Mouse (Mus musculus) adrenal gland, postnatal 25 days (tissue): ENCODE data around the gene Ppp1r14b. TPM values are rescaled to one million over a fixed set of nuclear protein-coding genes. Genes with fewer than 3 reads are reported as not detected.

Experiments
- DNase-seq: peaks from one replicate; pipeline ENCODE4 v3.0.0; 2021; ENCODE audit warnings: mixed read lengths
- long read RNA-seq: library from polyadenylated mRNA; stranded (forward); transcript quantifications from one replicate; pipeline ENCODE4 v2.0.0, GENCODE M21; 2021
- total RNA-seq: library from RNA; stranded (reverse); gene quantifications from 2 replicates; pipeline ENCODE4 v1.2.3, GENCODE M21; 2021

Ppp1r14b gene
- total RNA-seq: 140 and 178 TPM in 2 replicates
- long read RNA-seq, transcript Ppp1r14b-201 (4 exons, 999 nt): major isoform, 62 of 71 reads
- long read RNA-seq, partial matches to known transcripts: 1 of 71 reads
- long read RNA-seq, other reads (novel, unspliced or antisense): 1 of 71 reads

DNA sequence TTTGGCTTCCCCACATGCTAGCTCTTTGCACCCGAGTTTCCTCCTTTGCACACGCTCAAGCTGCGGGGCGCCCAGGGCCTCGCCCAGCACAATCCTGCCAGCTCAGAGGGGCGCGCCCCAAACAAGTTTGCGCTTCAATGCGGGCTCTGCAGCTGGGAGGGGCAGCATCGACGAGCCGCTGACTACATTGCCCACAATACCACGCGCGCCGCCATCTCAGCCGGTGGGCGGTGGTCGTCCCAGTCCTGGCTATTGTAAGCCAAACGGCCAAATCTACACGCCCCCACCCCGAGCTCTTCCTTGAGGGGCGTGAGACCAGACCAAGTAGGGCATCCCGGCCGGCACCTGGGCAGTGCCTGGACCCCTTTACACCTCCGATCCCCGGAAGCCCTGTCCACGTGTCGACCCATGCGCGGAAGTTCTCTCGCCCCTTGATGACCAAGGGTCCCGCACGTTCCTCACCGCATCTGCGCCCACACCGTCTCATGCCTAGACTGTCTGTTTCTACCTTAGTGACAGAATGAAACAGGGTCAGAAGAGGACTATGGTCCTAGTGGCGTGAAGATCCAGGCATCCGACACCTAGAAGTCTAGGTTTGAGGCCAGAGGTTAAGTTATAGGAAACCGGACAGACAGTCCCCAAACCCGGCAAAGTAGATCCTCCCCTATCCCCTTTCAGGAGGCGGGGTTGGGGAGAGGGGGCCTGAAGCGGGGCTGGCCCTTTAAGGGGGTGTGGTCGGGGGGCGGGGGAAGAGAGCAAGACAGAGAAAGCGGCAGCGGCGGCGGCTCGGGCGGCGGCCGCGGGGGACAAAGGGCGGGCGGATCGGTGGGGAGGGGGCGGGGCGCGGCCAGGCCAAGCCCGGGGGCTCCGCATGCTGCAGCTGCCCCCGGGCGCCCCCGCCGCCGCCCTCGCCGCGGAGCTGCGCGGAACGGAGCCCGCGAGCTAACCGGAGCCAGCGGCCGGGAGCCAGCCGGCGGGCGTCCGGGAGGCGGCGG lies at the start of gene Ppp1r14b:
Ppp1r14b (plus strand) TSS at position 758 of the 995 bp plus-strand sequence.
- DNase-seq: peak; percentile 87

DNA sequence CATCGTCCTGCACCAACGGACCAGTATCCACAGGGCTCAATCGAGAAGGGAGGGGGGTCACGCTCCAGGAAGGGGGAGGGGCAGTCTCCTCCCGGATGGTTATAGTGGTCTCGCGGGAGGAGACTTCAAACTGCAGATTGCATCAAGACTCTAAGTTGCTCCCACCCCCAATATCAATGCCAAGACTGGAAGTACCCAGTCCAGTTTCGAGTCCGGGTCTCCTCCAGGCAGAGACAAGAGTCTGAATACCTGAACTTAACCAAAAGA lies 49.5 kb upstream of the Ppp1r14b start, which contains the start of gene Catsperz:
Catsperz (minus strand) TSS at position 74 of the 267 bp plus-strand sequence.
- no peak for DNase-seq

DNA sequence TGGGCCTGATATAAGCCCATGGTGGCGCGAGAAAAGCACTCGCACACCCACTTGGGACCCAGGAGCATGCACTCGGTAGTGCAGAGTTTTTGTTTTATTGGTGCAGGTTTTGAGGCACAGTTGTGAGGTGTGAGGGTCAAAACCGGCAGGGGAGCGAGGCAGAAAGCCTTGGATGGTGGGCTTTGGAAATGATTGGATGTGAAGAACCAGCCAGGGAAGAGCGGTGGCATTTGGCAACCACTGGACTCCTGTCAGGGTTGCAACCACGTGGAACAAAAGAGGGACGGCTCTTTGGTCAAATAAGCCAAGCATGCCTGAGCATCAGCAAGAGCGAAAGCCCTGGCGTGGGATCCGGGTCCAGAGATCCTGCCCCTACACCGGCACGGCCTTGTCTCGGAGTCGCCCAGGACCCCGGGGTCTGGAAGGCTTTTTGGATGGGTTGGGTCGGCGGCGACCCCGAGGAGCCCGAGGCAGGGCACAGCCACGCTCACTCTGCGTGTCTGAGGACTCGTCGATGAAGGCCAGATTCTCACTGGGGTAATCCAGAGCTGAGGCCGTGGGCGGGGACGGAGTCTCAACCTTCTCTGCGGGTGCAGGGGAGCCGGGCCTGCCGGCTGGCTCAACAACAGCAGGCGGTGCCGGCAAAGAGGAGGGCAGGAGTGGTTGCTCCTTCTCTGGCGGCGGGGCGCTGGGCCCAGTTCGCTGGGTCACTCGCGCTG lies 49.0 kb upstream of the Ppp1r14b start:
- DNase-seq: no peak

DNA sequence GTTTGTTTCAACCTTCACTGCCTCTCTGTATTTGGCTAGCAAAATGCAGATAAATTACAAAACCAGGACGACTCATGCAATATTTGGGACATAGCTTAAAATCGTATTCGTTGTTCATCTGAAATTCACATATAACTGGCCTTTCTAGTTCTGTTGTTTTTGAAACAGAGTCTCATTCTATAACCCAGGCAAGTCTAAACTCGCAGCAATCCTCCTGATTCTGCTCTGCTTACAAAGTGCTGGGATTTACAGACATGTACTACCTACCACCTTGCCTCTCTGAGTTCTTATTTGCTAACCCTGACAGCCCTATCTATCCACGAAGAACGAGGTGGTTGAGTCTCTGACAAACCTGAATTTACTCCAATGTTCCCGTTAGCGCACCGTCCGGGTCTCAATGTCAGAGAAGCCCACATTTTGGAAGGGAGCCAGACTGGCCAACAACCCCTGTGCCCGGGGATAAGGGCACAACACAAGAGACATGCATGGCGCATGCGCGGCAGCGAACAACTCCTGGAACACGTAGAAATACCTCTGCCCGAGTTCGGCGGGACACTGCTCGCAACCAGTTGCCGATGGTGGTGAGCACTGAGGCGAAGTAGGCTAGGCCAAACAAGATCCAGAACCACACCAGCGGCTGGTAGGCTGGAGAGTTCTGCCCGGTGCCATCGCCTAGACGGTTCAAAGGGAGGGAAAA lies 48.1 kb upstream of the Ppp1r14b start:
- DNase-seq: no peak

DNA sequence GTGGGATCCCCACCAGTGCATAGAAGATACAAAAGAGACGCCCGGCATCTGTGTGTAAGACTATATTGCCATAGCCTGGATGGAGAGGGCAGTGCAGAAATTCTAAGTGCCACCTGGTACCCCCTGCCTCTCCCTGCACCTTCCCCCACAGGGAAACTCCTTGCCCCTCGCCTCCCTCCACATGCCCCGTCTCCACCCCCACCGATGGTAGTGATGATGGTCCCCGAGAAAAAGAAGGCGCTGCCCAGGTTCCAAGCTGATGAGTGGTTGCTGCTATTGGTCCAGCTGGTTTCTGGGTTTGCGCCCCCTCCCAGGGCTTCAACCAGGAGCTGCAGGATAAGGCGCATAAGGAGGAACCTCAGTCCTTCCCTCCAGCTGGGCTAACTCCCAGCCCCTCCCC lies 46.7 kb upstream of the Ppp1r14b start:
- DNase-seq: no peak

DNA sequence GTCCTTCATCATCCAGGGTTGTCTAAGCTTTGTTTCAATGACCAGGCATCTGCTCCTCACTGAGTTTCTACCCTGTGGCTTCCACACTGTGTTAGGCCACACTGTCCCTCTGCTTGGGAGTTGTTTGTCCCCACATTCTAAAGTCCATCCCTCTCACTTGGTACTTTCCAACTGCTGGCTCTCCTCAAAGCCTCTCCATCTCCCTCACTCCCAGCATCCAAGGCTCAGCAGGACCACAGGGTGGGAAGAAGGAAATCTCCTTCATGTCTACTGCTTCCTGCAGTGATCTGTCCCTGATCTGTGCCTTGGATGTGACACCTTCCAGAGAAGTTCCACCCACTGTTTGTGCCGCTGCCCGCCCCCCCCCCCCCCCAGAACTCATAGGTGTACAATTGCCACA lies 43.8 kb upstream of the Ppp1r14b start:
- no peak for DNase-seq

DNA sequence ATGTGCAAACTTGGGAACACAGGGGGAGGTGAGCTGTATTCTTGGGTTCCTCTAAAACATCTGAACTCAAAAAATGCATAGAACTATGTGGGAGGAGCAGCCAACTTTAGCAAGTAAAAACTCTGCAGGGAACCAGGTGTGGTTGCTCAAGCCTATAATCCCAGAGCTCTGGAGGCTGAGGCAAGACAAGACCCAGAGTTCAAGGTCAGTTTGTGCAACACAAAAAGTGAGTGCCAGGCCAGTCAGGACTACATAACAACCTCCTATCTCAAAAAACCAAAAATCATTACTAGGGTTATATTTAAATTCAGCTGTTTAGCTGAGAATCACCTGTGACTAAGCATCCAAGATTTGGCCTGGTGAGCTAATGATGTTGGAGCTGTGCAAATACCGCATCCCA lies 42.8 kb upstream of the Ppp1r14b start:
- DNase-seq: no peak

DNA sequence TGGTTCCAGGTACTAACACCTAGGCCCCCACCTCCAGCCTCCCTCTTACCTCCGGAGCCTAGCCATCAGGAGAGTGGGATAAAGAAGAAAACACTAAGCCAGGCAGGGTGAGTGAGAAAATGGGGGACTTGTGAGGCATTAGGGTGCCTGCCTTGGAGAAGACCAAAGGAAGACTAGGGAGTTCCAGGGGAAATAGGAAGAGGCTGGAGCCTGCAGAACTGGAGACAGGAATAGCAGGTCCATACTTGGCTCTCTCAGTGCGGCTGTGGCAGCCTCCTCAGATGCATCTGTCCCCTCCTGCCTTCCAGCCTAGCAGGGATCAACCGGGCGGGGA lies 41.7 kb upstream of the Ppp1r14b start:
- DNase-seq: no peak

DNA sequence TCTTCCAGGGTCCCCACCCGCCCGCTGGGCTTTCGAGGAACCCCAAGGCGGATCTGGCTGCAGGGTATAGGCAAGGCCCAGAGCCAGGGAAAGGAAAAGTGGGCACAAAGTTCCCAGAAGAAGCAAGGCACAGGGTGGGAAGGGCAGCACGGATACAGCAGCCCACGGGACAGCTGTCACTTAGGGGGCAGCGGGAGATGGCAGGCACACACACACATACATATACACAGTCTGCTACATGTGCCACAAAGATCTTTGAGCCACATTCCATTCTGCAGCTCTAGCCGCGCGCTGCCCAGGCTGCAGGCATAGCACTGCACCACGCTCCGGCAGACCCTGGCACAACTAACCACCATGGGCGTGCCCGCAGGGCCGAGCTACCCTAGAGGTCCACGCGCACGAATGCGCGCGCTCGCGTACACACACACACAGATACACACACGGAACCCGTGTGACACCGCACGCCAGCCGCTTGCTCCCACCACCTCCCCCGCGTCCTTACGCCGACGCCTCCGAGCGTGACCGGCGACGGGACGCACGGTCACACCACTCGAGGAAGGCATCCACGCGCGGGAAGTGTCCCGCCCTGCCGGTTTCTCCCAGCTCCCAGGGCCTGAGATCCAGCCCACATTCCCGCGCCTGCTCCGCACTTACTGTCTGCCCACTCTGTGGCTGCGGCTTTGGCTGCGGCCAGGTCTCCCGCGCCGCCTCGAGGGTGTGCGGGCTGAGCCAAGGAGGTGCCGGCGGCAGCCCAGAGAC lies 41.2 kb upstream of the Ppp1r14b start:
- DNase-seq: no peak

DNA sequence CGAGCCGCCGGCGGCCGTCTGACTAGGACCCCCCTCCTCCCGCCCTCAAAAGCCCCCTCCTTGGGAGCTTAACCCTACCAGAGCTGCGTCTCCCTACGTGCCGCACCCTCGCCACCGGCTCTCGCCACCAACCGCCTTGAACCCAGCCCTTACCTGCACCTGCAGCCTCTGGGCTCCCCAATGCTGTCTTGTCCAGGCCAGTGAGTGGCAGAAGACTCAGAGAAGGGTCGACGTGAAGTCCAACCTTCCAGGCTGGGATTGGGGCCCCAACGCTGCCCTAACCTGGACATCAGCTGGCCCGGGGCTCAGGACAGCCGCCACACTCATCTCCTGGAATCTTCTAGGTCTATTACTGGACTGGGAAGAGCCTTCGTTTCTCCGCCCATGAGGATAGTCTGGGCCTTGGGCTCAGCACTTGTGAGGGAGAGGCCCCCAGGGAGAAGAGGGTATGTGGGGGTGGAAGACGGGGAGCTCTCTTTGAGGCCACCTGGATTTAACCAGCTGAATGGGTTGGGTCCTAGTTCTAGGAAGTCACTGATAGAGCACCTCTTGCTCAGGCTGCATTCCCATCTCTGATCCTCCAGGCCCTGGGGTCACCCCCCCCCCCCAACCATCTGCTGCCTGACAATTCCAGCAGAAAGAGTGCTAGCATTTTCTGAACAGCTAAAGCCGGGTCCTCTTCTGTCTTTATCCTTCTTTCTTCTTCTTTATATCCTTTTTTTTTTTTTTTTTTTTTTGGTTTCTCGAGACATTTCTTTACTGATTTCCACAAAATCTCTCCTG lies 40.4 kb upstream of the Ppp1r14b start, which contains the start of gene Kcnk4:
Kcnk4 (minus strand) TSS at position 321 of the 783 bp plus-strand sequence.
- DNase-seq: no peak

DNA sequence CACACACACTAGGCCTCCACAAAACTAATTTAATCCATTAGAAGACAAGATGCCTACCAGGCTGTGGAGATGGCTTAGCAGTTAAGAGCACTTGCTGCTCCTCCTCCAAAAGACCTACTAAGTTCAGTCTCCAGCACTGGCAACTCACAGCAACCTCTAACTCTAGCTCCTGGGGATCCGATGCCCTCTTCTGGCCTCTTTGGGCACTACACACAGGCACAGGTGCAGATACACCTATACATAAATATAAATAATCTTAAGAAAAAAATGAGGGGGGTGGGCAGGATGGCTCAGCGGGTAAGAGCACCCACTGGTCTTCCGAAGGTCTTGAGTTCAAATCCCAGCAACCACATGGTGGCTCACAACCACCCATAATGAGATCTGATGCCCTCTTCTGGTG lies 38.5 kb upstream of the Ppp1r14b start:
- no peak for DNase-seq

DNA sequence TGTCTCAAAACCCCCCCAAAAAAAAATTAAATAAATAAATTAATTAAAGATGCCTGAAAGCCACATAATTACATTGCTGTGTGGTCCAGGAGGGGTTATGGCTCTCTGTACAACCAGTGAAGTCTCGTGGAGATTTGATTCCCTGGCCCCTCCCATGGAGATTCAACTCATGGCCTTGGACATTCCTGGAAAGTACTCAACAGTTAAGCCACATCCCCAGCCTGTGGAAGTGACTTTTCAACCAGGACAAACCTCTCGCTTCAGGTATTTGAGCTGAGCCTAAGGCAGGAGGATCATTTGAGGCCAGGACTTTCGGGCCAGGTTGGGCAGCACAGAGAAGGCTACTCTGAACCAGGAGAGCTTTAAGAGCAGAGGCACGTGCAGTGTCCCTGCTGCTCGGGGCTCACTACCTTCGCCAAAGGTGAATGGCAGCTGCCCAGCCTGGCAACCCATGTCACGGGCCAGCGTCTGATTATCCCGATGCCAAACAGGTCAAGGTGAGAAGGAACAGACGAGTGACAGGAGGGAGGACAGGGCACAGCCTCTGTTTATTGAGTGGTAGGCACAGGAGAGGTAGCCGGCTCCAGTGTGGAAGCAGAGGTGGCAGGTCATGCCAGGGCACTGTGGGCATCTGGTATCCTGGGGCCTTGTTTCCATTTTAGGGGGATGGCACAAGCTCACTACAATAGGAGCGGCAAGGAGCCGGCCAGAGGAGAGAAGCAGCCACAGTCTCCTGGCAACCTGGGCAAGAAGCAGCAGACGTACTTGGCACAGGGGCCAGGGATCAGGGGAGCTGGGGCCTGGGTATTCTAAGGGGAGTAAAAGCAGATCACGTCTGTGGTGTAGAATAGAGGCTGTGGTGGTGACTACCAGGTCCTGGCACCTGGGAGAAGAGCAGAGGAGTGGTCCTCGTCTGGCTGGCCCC lies 37.0 kb upstream of the Ppp1r14b start:
- no peak for DNase-seq

DNA sequence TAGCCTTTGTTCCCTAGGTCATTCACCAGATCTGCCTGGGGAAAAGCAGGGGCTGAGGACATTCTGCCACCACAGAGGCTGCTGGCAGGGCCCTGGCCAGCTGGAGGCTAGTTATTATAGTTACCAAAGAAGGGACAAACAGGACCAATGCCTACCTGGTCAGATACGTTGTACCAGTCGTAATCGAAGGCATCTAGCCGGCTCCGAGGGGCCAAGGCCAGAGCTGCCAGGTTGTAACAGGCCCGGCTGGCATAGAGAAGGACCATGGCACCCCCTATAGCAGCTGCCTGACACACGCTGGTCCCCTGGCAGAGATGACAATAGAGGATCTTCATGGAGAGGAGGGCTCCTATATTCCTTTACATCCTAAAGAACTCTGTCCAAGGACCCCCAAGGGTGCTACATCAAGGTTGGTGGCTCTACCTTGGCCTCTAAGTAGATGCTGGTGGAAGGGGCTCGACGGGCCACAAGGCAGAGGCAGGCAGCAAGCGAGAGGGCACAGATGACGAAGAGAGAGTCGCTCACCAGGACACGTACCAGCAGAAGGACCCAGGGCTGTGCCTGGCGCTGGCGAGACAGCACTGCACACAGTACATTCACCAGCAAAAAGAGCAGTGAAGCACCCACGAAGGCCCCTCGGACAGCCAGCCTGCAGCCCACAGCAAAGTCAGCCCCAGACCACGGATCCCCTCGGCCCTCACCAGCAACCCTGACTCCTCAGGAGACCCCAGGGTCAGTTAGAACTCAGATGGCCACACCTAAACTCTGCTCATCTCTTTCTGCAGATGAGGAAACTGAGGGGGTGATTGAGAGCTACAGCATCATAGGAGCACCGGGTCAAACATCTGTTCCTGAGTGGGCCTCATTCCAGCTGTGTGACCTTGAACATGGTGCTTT lies 35.4 kb upstream of the Ppp1r14b start:
- no peak for DNase-seq

DNA sequence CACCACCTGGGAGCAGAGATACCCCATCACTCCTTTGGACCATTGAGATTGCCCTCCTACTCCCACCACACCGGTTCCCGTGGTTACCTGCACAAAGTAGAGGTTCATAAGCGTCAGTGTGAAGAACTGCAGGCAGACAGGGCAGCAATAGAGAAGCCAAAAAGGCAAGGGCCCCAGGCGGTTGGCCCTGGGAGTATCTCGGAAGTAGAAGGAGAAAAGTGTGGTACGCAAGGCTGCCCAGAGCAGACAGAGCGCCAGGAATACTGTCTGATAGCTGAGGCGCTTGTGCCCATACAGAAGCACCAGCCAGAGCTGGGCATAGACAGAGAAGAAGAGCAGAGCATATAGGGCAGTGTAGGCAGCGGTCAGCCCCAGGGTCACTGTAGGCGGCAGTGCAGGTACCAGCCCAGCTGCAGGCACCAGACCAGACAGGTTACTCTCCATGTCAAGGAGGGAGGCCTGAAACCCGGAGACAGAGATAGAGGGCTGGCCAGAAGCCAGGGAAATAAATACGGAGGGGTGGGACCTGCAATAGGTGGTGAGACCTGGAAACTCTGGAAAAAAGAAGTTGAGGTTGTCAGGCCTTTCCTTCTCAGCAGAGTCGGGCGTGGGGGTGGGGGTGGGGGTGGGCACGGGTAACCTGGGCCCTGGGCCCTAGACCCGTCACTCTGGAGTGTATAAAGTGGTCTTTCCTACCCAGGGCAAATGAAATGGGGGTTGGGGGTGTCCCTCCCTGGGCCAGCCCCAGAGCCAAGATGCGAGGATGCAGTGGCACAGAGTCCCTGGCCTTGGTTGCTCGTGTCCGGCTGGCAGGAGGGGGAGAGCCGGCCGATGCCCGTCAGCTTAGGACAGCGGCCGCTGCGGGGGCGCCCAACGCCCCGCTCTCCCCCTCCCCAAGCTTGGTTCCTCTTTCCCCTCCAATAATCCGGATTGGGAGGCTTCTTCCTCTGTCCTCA lies 34.1 kb upstream of the Ppp1r14b start:
- no peak for DNase-seq

DNA sequence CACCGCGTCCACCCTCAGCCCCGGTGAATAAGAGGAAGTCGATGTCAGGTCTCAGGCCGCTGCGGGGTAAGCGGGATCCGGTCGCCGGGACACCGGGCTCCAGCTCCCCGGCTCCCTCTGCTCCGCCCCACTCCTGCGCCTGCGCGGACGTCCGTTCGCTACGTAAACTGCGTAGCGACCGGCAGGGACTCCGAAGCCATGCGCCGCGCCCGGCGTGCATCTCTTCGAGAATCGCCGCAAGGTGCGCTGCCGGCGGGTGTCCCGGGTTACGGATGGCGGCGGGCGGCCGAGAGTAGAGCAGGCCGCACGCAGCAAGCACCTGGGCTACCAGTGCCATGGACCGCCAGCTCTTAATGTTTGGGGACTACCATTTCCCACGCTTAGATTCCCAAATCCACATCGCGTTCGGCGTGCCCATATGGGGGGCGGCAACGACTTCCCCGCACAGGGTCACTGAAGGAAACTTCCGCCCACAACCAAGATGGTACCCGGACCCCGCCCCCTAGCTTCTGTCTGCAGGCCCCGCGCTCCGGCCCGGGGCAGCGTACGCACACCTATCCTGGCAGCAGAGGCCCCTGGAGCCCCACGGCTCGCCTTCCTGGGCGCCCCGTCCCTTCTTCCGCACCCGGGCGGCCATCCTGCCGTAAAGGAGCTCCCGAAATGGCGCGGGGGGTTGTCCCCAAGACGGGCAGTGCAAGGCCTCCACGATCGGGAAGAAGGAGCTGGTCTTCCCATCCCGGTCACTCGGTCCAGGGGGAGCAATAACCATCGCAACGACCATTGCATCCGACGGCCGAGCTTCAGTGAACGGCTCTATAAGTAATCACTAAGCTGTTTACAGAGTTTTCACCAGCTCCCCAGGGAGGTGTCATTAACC lies 33.2 kb upstream of the Ppp1r14b start, which contains the start of gene Bad:
Bad (plus strand) TSS at position 490 of the 877 bp plus-strand sequence.
- DNase-seq: peak; percentile 97

DNA sequence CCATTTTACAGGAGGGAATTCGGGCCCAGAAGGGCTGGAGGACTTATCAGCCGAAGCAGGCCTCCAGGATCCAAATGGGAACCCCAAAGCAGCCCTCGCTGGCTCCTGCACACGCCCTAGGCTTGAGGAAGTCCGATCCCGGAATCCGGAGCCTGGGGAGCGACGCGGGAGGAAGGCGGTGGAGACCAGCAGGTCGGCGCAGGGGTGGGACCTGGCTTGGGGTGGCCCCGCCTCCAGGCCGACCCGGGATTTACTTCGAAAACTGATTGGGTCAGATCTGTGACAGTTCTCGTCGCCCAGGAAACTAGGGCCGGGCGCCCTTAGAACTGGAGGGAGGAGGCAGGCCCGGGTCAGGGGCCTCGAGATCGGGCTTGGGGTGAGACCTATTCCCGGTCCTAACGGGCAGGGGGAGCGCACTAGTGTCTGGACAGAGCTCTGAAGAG lies 32.5 kb upstream of the Ppp1r14b start, which contains the start of gene Gpr137:
Gpr137 (minus strand) TSS at position 232 of the 443 bp plus-strand sequence.
- DNase-seq: peak; percentile 94
